Mouse (Mus musculus): ENCODE measurements around the gene Slc47a1.
"Not testable (repeated sequence)": the region's sequence is repeated elsewhere in the genome, so short reads cannot be mapped to it uniquely, and the experiment has no call there.

Slc47a1 gene

DNA sequence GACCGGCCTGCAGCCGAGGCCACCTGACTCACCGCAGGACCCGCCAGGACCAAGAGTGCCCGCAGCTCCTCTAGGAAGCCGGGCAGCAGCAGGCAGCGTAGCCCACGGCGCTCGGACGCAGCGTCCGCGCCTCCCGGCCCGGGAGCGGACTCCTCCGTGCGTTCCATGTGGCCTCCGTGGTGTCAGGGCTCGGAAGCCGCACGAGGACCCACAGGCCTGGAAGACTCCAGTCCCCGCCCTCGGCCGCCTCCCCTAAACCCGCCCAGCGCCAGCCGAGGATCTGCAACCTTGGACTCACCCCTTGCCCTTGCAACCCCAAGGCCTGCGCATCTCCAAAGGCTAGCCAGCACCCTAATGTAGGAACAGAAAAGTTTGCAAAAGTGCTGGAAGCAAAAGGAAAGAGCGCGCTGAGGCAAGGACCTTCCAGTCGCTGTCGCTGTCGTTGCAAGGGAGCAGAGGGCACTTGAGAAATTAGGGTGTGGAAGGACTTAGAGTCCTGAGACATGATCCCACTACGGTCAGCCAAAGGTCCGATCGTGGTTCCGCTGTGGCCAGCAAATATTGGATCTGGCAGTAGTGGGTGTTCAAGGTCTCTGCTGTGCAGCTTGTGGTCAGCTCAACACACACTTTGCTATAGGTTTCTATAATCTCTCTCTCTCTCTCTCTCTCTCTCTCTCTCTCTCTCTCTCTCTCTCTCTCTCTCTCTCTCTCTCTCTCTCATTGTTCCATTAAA lies at the start of gene Slc47a1:
Gene Slc47a1 (minus strand): TSS at position 465 of the 733 bp plus-strand sequence.
- DNase-seq (ENCODE audit: low read depth, low spot score) = no peak

DNA sequence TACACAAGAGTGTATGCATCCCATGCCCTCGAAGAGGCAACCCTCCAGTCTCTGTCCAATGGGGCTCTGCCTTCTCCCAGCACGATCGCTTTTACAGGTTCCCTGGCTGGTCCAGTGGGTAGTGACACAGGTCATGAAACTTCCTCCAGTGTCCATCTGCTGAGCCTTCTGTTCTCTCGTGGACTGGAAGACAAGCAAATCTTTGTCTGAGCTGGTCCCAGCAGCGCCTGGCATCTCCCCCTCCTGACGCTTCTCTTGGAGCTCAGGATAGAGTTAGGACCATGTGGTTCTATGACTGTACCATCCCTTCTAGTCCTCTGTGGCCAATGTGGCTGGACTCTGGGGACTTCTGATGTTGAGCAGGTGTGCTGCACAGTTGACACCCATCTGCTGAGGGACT lies 41.1 kb upstream of the Slc47a1 start:
- no peak for DNase-seq (ENCODE audit: low read depth, low spot score)

DNA sequence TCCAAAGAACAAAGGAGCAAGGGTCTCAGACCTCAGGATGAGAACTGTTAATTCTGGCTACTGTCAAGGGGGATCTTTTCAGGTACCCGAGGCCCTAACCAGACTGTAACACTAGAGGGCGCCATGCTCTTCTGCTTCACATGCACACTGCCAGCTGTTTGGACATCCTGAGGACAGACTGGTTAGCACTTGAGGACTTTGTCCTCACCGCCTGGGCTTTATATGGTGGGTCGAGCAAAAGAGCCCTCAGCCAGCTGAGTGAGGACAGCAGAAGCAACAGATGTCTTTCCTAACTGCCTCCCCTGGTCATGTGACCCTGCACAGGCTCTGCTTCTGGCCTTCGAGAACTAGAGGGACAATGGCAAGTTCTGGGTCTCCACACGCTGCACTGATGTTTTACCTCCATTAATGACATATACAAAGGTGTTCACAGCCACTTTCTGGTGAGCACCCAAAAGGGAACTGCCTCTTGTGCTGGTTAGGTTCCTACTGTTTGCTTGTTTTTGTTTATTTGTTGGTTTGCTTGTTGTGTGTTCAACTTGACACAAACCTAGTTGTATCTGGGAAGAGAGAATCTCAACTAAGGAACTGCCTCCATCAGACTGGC lies 39.9 kb upstream of the Slc47a1 start:
- no peak for DNase-seq (ENCODE audit: low read depth, low spot score)

DNA sequence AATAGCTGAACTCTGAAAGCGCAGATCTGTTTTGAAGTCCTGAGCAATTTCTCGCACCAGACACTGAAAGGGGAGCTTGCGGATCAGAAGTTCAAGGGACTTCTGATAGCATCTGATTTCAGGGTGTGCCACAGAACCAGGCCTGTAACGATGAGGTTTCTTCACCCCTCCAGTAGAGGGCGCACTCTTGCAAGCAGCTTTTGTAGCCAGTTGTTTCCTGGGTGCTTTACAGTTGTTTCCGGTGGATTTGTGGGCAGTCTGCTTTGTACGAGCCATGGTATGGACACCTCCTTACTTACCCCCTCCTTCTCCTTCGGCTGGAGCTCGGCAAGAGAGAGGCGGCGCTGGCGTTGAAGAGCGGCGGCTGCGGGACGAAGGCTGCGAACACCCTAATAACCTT lies 38.4 kb upstream of the Slc47a1 start:
- not testable (repeated sequence) for DNase-seq (ENCODE audit: low read depth, low spot score)

DNA sequence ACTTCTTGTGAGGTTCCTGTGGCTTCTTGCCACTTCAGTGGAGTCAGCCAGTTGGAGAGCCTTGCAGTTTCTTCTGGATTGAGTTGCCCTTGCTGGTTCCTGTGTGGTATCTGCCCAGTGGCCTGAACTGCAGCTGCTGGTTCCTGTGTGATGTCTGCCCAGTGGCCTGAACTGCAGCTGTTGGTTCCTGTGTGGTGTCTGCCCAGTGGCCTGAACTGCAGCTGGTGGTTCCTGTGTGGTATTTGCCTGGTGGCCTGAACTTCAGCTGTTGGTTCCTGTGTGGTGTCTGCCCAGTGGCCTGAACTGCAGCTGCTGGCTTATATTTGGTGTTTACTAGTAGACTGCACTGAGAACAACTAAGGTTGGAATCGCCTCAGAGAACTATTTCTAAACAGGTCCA lies 37.3 kb upstream of the Slc47a1 start:
- no peak for DNase-seq (ENCODE audit: low read depth, low spot score)

DNA sequence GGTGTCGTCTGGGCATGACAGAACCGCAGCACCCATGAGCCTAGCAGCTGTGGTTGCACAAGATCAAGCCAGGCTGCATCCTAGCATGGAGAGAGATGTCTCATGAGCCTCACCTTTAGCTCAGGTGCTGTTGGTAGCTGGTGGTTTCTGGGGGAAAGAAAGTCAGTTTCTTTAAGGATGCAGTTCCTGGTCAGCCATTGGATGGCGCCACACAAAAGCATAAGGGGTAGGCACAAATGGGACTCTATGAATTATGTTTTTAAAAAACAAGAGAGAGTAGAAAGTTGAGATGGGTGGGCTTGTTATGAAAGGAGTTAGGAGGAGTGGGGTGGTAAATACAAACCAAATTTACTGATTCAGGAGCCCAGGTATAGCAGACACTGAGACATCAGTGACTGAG lies 36.4 kb upstream of the Slc47a1 start:
- no peak for DNase-seq (ENCODE audit: low read depth, low spot score)

DNA sequence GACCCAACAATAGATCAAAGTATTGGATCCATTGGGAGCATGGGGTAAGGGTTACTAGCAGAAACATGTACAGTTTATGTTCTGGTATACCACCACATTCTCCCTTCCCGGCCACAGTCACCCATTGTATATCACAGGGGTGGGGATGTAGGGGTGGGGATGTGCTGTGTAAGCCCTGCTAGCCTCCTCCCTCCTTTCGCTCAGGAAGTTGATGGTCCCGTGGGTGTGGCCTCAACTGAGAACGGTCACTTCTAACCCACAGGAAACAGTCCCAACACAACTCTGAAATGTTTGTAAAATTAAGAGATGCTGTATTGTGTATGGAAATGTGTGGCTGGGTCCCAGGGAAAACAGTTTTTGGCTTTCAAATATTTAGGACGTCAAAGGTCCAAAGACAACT lies 35.3 kb upstream of the Slc47a1 start:
- no peak for DNase-seq (ENCODE audit: low read depth, low spot score)

DNA sequence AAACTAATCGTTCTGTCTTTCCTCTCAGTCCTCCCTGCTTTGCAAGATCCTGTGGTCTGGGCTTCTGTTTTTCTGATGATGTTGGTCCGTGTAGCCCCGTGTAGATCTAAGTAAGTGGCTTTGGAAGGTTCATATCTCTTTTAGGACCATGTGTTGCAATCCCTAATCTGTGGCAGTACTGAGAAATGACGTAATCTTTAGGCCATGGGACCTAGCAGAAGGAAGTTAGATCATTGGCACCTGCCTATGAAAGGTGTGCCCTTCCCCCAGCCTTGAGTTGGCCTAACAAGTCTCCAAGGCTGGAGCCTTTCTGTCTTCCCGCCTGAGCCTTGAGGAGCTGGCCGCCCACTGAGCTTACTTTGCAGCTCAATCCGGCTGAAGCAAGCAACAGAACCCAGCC lies 33.7 kb upstream of the Slc47a1 start:
- DNase-seq (ENCODE audit: low read depth, low spot score) = no peak

DNA sequence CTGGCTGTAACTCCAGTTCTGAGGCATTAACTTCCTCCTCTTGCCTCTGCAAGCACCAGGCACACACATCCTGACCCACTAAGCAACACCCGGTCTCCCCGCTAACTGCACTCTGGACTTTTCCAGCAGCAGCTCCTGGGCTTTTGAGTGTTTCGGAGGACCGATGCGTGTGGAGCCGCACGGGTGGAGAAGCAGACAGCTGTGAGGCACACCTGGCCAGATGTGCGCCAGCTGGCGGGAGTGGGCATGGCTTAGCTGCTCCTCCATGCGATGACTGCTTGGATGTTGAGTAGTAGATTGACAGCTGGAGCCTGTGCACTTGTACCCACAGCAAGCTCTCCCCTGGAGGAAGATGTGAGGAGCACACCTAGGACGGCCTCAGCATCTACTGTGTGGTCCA lies 33.1 kb upstream of the Slc47a1 start:
- DNase-seq (ENCODE audit: low read depth, low spot score) = no peak

DNA sequence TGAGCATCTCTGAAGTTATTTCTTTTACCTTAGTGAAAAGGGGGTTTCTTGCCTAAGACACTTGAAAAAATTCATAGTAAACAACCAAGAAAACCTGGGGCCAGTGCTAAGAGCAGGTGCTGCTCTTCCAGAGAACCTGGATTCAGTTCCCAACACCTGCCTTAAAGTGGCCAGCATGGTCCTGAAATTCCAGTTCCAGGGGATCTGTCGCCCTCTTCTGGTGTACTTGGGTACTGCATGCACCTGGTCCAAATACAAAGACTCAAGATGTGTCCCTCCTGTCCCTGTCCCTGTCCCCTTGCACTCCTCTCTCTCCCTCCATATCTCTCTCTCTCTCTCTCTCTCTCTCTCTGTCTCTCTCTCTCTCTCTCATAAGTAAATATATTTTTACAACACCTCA lies 32.0 kb upstream of the Slc47a1 start:
- peak; percentile 63 for DNase-seq (ENCODE audit: low read depth, low spot score)

DNA sequence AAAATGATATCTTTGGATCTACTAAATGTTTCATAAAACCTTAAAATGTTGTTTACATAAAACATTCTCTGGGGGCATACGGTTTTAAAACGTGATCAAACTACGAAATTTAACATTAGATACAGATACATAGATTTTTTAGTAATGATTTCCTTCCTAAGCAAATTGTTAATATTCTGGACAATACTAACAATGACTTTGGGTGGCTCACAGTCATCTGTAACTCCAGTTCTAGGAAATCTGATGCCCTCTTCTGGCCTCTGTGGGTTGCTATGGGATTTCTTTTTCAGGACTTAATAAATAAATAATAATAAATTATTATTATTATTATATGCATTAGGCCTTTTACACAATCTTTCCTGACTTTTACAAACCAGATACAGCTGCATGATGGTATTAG lies 30.9 kb upstream of the Slc47a1 start:
- no peak for DNase-seq (ENCODE audit: low read depth, low spot score)

DNA sequence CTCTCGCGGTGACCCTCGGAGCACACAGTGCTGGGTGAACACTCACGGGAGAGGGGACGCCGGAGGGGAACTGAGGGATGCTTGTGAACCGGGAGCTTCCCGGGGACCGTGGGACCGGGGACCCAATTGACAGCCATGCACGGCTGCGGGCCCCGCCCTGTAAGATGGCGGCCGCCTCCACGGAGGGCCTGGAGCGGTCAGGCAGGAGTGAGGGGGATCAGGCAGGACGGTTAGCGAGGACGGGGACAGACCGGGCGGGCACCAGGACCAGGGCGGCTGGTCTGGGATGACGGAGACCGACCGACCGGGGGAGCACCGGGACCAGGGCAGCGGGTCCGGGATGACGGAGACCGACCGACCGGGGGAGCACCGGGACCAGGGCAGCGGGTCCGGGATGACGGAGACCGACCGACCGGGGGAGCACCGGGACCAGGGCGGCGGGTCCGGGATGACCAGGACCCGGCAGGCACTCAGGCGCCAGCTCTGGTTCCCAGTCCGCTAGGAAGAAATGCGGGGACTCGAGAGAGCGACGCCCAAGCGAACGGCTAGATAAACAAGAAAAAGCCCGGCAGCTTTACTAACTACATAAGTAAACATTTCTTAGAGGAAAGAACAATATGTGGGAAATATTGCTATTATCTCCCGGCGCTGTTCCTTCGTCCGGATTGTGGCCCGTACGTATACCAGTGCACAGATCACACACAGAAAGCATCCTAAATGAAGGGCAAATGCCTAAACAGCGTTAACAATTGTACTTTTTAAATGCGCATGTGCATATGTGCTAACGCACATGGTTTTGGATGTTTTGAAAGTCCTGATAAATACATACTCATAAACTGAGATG lies 30.3 kb upstream of the Slc47a1 start:
- DNase-seq (ENCODE audit: low read depth, low spot score) = no peak

DNA sequence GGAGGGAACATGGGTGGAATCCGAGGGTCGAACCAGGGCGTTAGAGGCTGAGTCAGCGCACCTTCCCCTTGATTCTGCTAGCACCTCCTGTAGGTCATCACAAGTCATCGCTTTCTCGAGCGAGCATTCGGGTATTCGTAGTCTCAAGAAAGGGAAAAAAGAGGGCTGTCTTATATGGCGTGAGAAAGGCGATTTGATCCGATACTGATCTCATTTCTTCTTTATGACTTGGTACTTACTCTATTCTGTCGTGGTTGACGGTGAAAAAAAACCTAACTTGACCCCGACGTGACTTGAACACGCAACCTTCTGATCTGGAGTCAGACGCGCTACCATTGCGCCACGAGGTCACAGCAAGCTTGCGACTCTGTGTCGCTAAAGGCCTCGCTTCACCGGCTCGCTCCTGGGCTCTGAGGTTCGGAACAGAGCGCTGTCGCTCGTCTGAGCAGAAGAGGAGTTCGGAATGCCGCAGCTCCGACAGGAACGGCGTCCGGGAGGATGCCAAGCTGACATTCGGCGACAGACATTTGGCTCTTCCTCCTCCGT lies 29.6 kb upstream of the Slc47a1 start:
- DNase-seq (ENCODE audit: low read depth, low spot score) = no peak

DNA sequence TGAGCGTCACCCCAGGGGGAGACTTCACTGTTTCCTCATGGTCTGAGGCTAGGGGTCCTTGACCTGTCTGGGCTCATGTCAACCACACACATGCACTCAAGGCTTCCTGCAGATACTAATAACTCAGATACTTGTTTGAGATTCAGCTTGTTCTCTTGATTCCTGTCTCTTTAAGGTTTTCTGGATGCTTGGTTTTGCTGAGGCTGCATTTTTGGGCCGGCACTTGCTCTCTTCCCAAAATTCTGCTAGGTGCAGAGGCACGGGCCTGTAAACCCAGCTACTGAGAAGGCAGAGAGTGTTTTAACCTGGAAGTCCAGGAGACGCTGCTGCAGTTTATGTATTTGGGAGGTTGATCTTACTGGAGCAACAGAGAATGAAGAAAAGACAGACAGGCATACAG lies 23.6 kb upstream of the Slc47a1 start:
- no peak for DNase-seq (ENCODE audit: low read depth, low spot score)

DNA sequence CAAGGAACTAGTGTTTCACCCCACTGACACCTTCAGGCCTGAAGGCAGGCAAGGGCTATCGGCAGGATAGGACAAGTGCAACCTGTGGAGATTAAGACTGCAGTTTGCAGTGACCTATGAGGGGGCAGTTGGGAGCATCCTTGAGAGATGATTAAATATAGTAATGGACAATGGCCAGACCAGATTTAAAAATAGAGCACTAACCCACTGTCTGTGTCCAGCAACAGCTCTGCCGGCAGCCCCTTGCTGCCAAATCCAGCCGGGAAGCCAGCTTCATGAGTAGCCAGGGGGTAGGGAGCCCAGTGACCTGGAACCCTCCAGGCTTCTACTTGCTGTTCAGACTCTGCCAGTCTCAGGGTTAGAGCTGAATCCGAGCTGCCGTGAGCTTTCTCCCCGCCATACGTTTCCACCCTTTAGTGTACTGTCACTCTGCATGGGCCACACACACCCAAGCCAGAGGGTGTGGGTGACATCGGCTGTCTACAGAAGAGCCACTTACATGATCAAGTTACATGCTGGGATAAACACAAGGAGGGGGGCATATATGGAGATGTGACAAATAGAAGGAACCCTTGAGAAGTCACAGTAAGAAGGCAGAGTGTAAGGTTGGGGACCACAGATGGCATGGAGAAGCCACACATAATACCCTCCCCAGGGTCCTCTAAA lies 22.7 kb upstream of the Slc47a1 start:
- no peak for DNase-seq (ENCODE audit: low read depth, low spot score)

DNA sequence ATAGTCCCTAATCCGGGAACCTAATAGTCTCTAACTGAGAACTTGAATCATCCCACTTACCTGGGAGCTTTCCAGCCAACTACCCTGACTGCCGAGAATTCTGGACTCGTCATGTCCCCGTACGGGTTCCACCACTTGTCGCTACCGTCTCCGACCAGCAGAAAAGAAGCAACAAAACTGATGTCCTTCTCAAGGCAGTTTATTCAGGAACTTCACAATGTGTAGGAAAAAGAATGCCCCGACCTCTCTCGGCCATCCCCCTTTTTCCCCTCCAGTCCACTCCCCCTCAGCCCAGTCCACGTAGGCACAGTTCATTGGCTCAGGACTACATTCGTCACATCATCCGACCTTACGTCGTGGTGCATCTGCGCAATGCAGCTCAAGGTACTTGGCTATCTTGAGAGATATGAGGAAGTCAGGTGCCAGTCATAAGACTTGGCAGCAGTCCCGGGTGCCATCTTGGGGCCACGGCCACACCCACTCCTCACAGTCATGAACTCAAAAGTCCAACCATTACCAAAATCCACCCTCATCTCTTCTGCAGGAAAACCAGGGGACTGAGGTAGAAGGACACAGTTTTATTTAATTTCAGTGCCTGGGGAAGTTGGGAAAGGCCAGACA lies 19.4 kb upstream of the Slc47a1 start:
- not testable (repeated sequence) for DNase-seq (ENCODE audit: low read depth, low spot score)

DNA sequence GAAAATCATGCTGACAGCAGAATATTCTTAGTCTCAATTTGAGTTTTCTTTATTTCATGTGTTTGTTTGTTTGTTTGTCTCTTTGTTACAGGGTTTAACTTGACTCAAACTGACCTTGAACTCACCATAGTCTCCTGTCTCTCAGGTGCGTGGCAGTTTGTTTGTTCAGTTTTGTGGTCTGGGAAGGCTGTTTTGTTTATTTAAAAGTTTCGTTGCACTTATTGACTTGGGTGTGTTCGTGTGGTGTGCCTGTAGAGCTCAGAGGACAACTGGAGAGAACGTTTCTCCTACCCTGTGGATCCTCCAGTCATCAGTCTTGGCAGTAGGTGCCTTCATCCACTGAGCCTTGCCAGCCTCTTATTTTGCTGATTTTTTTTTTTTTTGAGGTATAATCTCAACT lies 10.8 kb upstream of the Slc47a1 start:
- DNase-seq (ENCODE audit: low read depth, low spot score) = no peak

DNA sequence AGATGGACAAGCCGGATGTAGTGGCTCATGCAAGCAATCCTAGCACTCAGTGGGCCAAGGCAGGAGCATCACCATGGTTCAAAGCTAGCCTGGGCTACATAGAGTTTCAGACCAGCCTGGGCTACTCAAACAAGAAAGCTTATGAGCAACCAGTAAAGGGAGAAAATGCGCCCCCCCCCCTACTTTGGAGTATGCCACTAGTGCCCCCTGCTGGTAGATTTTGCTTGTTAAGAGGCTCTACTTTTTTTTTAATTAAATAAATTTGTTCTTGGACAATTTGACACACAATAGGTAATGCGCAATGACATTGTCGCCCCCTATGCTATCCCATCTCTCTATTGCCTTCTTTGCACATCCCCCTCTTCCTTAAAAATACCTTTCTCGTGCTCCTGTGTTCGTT lies 9.9 kb upstream of the Slc47a1 start:
- DNase-seq (ENCODE audit: low read depth, low spot score) = no peak

DNA sequence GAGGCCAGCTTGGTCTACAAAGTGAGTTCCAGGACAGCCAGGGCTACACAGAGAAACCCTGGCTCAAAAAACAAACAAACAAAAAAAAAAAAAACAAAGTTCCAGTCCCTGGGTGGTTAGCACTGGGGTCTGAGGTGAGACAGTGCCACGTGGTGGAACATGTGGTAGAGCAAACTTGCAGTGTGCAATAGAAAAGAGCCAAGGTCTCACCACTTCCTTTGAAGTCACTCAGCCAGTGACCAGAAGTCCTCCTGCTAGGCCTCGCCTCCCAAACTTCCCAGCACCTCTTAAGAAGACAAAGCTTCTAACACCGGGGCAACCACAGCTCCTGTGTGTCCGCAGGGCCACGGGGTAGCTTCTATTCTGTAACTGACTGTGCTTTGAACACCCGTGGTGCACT lies 9.1 kb upstream of the Slc47a1 start:
- no peak for DNase-seq (ENCODE audit: low read depth, low spot score)

DNA sequence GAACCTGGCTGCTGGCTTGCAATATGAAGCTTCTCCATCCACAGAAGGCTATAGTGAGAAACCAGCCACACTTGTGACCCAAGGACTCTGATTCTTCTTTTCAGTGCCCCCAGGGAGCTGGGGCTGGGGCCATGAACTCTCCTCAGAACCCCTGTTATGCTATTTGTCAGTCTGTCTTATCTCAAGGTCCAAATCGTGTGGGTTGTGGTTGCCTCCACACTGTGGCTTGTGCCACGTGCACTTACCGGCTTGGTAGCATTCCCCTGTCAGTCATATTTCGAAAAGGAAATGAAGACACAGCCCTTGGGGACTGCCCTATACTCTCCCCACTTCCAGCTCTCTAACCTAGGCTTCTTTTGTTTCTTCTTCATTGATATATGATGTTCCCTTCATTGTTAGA lies 7.6 kb upstream of the Slc47a1 start:
- DNase-seq (ENCODE audit: low read depth, low spot score) = no peak

DNA sequence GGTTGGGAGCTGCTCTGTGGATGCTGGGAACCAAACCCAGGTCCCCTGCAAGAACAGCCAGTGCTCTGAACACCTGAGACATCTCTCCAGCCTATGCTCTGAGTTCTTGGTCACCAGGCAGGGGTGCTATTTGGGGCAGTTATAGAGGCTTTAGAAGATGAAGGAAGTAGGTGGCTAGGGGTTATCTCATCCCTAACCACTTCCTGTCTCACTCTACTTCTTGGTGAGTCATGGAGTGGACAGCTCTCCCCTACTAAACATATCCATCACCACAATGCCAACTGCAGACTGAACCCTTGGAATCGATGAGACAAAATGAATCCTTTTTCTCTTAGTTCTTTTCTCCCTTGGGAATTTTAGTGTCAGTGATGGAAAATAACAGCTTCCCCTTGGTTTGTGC lies 3.1 kb upstream of the Slc47a1 start:
- DNase-seq (ENCODE audit: low read depth, low spot score) = no peak
